11 mouse cellular contexts compared by ENCODE assay signal in the genomic region with DNA sequence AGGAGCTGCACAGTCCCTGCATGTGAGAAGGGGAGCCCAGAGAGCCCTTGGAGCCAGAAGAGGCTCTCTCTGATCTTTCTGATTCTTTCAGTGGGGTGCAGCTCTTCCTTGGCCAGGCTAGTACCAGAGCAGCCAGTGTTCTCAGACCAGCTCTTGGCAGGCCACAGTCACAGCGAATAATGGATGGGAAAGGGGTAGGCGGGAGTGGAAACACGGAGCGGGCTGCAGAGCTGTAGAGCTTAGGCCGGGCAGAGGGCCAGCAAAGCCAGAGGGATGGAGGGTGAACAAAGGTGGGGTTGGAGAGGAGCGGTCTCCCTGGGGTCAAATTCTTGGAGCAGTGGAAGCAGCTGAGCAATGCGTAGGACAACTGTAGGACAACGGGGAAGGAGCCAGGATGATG. TPM values are rescaled to one million over a fixed set of nuclear protein-coding genes. Genes with fewer than 3 reads are reported as not detected.
DNase-seq lines count a peak whose midpoint lies in the region; ATAC-seq and TF ChIP-seq lines count a peak whose summit lies in the region.
"Had no signal": no experiment of that assay in that cellular context is flagged by ENCODE, and none has a peak within 500 bp of the region (broad histone marks: within the 10 kb centered on the region; RNA-seq: fewer than 3 reads in every experiment).

No protein-coding gene starts in this region.

- no peak overlapping the region for H3K4me3 ChIP-seq in kidney, embryonic 15.5 days (replicated peaks)
- H3K4me3 ChIP-seq: liver, embryonic 12.5 days had no signal

- 37% methylated on average over 8 of the region's 8 CpGs for WGBS in kidney, embryonic 15.5 days

- H3K9me3 ChIP-seq in kidney, embryonic 15.5 days (replicated peaks): no peaks in the 10 kb centered on the region
- H3K9me3 ChIP-seq: liver, embryonic 12.5 days had no signal

- no peak for DNase-seq in frontal cortex, postnatal 14 days (ENCODE audit: low spot score in 2 of 2)
- DNase-seq in kidney, postnatal 4 days: peak; percentile 68 to 75
- peak; percentile 80 for DNase-seq in brain, embryonic 14.5 days (ENCODE audit: low read depth)
- DNase-seq in layer of hippocampus, postnatal 10 days (ENCODE audit: low spot score in 2 of 2): peak; percentile 53 to 64
- DNase-seq in spleen, postnatal 36 days (ENCODE audit: low spot score in 2 of 2): no peak
- no peak for DNase-seq in spleen, adult 18-20 months
- DNase-seq: thymus, adult 18-20 months had no signal

- no peaks in the 10 kb centered on the region for H3K27me3 ChIP-seq in kidney, embryonic 15.5 days

- TF ChIP-seq POLR2A in brain, embryonic 14.5 days (IDR thresholded peaks at IDR 0.05; ENCODE audit: borderline replicate concordance, extremely low read depth, insufficient read depth, insufficient read length, poor library complexity, severe bottlenecking): no peak

- peaks cover 14% of the 10 kb centered on the region for H3K4me1 ChIP-seq in kidney, embryonic 15.5 days

- no peak overlapping the region for H3K27ac ChIP-seq in kidney, embryonic 15.5 days
- H3K27ac ChIP-seq: liver, embryonic 12.5 days had no signal

- no peak overlapping the region for H3K9ac ChIP-seq in kidney, embryonic 15.5 days
- H3K9ac ChIP-seq: liver, embryonic 12.5 days had no signal

- TF ChIP-seq CTCF in brain, embryonic 14.5 days (IDR thresholded peaks at IDR 0.05; ENCODE audit: borderline replicate concordance, extremely low read depth, insufficient read depth, insufficient read length): no peak

- ATAC-seq in frontal cortex, adult (ENCODE audit: low TSS enrichment): peak; percentile 33; the same call in 1 of the 2 replicates
- ATAC-seq in kidney, embryonic 15.5 days (replicated peaks; ENCODE audit: low FRiP score): no peak; the same call in 1 of the 2 replicates
- ATAC-seq: liver, embryonic 12.5 days had no signal

- H3K4me2 ChIP-seq in kidney, embryonic 15.5 days: no peak overlapping the region; the same call in 1 of the 2 replicates
- H3K4me2 ChIP-seq: liver, embryonic 12.5 days had no signal

- no peaks in the 10 kb centered on the region for H3K36me3 ChIP-seq in kidney, embryonic 15.5 days

RNA-seq across cellular contexts. Expression of a gene that starts 5.2 kb away (rescaled TPM):
- polyA plus RNA-seq in kidney, embryonic 15.5 days (2015; fragmentation: Nextera tagmentation; extraction: Ambion mirVana): 0.27 TPM in 1 of 2 replicates, not detected in the other
- not detected in 2 replicates for polyA plus RNA-seq in brain, embryonic 14.5 days (2012; rRNA removed)
- total RNA-seq in layer of hippocampus, postnatal 10 days (2021): not detected
- total RNA-seq: neutrophil, adult 5-6 weeks had no signal

RNA-seq across cellular contexts. Expression of a gene that starts 13.0 kb away (rescaled TPM):
- polyA plus RNA-seq in kidney, embryonic 15.5 days (2015; fragmentation: Nextera tagmentation; extraction: Ambion mirVana): 3.5 and 4.2 TPM in 2 replicates
- polyA plus RNA-seq in brain, embryonic 14.5 days (2012; rRNA removed): 21.3 and 40.2 TPM in 2 replicates
- 10 to 100 TPM; 74.1 to 79.6 TPM for total RNA-seq in layer of hippocampus, postnatal 10 days (2021)

RNA-seq across cellular contexts. Expression of a gene that starts 43.0 kb away (rescaled TPM):
- 25.3 and 27.2 TPM in 2 replicates for polyA plus RNA-seq in kidney, embryonic 15.5 days (2015; fragmentation: Nextera tagmentation; extraction: Ambion mirVana)
- 15.0 and 19.2 TPM in 2 replicates for polyA plus RNA-seq in brain, embryonic 14.5 days (2012; rRNA removed)
- total RNA-seq in layer of hippocampus, postnatal 10 days (2021): 10 to 100 TPM; 14.6 TPM

Comparison
In these comparisons a context has a peak if more than half of its experiments do, and no peak if none do; other contexts are left out.
1. DNase-seq: peak in kidney, postnatal 4 days (2 of 2), brain, embryonic 14.5 days (single experiment) and layer of hippocampus, postnatal 10 days (2 of 2); none in frontal cortex, postnatal 14 days (0 of 2), spleen, postnatal 36 days (0 of 2) and spleen, adult 18-20 months (0 of 2).